Mouse (Mus musculus) testis, adult 2 months (tissue): ENCODE measurements at regions not wholly inside any gene's neighbourhood (a gene's known extent, or its start where the extent isn't known, plus 50 kb on each side); places are given as distances from the start of the nearest gene placed in this dataset.

Experiments
- H3K27ac ChIP-seq: fragments of 200-500 bp; 2 replicates; pipeline ENCODE4 v1.5.1; 2012; ENCODE audit warnings: low read depth, low read length; ENCODE audit not compliant: control insufficient read depth, insufficient read depth
- H3K27me3 ChIP-seq: fragments of 200-500 bp; 2 replicates; pipeline ENCODE4 v1.6.1; 2012; ENCODE audit warnings: mild to moderate bottlenecking, low read length, moderate library complexity; ENCODE audit not compliant: control insufficient read depth, insufficient read depth
- H3K36me3 ChIP-seq: fragments of 200-500 bp; 2 replicates; pipeline ENCODE4 v1.6.1; 2012; ENCODE audit warnings: mild to moderate bottlenecking, low read length; ENCODE audit not compliant: control insufficient read depth, insufficient read depth
- H3K4me1 ChIP-seq: fragments of 200-500 bp; 2 replicates; pipeline ENCODE4 v1.6.1; 2012; ENCODE audit warnings: low read length; ENCODE audit not compliant: control insufficient read depth, insufficient read depth
- H3K4me3 ChIP-seq: fragments of 200-500 bp; 2 replicates; pipeline ENCODE4 v1.5.1; 2012; ENCODE audit warnings: low read depth, mild to moderate bottlenecking, low read length, moderate library complexity, mixed read lengths; ENCODE audit not compliant: control insufficient read depth
- CTCF ChIP-seq: fragments of 200-500 bp; IDR thresholded peaks from 2 replicates; pipeline ENCODE4 v1.5.1; 2012; ENCODE audit warnings: low read depth, mild to moderate bottlenecking, inconsistent platforms, low read length, moderate library complexity; ENCODE audit not compliant: control insufficient read depth, insufficient read depth, insufficient replicate concordance
- POLR2A ChIP-seq: fragments of 200-500 bp; IDR thresholded peaks from 2 replicates; pipeline ENCODE4 v1.6.1; 2012; ENCODE audit warnings: low read depth, mild to moderate bottlenecking, inconsistent platforms, low read length, moderate library complexity; ENCODE audit not compliant: control insufficient read depth

DNA sequence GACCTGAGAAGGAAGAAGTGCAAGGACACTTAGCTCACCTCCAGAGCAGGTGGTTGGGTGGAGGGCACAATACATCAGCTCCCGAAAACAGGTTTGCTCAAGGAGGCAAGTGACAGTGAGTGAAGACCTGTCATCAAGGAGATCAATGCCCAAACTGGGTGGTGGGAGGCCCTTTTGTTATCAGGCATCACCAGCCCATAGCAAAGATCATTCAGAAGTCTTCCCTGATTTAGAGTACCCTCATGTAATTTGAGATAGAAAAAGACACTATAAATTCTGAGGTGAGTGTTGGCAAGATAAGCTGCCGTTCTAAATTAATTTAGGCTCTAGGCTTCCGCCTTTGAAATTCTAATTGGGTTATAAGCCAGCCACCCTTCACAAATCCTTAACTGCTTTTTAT lies 76.1 kb upstream of the Tmem164 start:
- TF ChIP-seq CTCF, result no peak
- no peak for TF ChIP-seq POLR2A
- no peak overlapping the region for H3K27ac ChIP-seq
- H3K36me3 ChIP-seq, result no peaks in the 10 kb centered on the region
- no peaks in the 10 kb centered on the region for H3K27me3 ChIP-seq
- no peak overlapping the region for H3K4me3 ChIP-seq
- no peaks in the 10 kb centered on the region for H3K4me1 ChIP-seq

DNA sequence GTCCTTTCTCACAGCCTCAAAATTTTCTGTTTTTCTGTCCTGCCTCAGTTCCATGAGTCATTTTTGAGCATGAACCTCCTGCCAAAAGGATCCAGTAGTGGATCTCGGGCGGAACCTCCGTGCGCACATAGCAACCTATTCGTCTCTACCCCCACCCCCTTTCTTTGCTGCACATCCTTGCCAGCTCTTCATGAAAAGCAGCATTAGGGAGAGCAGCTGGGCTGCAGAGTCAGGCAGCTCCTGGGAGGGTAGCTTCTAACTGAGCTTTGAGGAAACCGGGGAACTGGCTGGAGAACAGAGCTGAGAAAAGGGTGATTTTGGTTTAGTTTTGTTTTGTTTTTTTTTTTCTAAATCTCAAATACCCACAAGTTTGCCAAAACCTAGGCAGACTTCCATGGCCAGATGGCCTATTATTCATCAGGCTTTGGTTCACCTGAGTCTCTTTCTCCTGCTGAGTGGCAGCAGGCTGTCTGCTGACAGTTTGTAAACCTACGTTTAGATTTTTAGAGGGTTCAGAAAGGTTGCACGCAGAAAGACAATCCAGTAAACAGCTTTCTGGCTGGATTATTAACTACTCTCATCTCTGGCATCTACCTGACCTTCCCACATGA lies 74.5 kb upstream of the Tmem164 start:
- Histone ChIP-seq H3K4me3 (no peak overlapping the region), H3K27ac (no peak overlapping the region), H3K36me3 (no peaks in the 10 kb centered on the region), H3K4me1 (no peaks in the 10 kb centered on the region), H3K27me3 (no peaks in the 10 kb centered on the region)
- TF ChIP-seq POLR2A (no peak), CTCF (no peak)

DNA sequence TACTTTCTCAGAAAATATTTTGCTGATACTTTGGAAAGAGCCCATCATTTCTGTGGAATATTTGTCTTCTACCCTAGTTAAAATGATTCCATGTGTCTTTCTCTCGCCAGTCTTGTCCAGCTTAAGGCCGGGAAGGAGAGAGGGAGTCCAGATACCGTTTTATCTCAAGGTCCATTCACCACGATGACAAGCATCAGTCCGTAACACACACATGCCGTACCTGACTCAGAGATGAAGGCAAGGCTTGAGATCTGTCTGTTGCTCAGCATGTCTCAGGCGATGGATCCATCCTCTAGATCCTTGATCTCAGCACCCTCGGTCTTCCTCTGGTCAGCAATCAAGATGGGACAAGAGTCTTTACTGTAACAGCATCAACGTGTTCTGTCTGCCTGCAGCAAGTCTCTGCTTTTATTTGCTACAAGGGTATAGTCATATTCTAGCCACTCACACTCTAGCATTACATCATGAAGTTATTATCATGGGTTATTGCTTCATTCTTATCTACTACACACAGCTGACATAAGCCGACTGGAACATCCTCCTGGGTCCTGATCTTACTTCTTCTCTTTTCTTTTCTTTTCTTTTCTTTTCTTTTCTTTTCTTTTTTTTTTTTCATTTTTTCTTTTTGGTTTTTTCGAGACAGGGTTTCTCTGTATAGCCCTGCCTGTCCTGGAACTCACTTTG lies 64.9 kb upstream of the Tmem164 start:
- Histone ChIP-seq H3K27me3 (no peaks in the 10 kb centered on the region), H3K36me3 (no peaks in the 10 kb centered on the region), H3K4me1 (no peaks in the 10 kb centered on the region), H3K27ac (no peak overlapping the region), H3K4me3 (no peak overlapping the region)
- TF ChIP-seq CTCF (no peak), POLR2A (no peak)

DNA sequence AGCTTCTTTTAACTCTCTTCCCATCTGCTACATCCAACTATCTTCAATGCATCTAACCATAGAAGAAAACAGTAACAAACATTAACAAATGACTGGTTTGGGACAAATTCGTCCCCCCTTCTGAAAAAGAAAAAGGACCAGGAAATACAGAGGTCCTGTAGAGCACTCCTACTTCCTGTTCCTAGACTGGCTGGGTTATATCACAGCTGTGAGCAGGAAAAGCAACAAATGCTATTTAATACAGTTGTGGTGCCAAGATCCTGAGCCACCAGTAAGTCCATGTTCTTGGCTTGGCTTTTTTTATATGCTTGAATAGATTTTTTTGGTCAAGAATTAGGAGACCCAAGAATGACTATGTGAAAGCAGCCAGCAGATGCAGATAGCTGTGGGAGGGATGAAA lies 62.8 kb upstream of the Tmem164 start:
- no peak for TF ChIP-seq POLR2A
- no peak for TF ChIP-seq CTCF
- H3K36me3 ChIP-seq, result no peaks in the 10 kb centered on the region
- no peaks in the 10 kb centered on the region for H3K27me3 ChIP-seq
- H3K4me3 ChIP-seq, result no peak overlapping the region
- H3K4me1 ChIP-seq, result no peaks in the 10 kb centered on the region
- H3K27ac ChIP-seq, result no peak overlapping the region

DNA sequence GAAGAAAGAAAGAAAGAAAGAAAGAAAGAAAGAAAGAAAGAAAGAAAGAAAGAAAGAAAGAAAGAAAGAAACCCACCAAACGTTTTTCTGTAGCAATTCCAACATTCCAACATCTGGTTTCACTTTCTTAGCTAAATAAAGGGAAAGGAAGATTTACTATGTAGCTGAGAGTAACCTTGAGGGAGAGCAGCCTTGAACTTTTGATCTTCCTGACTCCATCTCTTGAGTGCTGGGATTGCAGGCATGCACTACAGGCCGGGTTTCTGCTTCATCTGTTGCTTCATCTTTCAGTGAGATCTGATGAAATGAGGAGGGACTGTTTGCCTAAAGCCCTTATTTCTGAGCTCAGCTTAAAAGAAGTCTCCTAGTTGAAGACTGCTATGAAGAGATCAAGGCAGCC lies 57.8 kb upstream of the Tmem164 start:
- Histone ChIP-seq H3K27ac (no peak overlapping the region), H3K27me3 (no peaks in the 10 kb centered on the region), H3K36me3 (no peaks in the 10 kb centered on the region), H3K4me3 (no peak overlapping the region), H3K4me1 (no peaks in the 10 kb centered on the region)
- TF ChIP-seq POLR2A, result no peak

DNA sequence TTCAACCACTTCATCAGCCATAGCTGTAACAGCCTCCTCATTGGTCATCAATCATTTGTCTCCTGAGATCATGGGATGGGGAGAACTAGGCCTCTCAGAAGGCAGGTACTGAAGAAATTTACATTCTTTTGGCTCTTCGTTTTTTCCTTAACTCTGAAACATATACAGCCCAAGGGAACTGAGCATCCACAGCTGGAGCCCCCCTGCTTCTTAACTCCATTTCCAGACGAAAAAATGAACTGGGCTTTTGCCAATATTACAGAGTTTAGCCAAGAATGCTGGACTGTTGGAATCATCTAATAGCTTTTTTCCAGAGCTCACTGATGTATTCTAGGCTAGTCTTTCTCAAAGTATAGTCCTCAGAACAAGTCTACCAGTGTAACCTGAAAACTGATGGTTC lies 57.3 kb upstream of the Tmem164 start:
- Histone ChIP-seq H3K4me1 (no peaks in the 10 kb centered on the region), H3K4me3 (no peak overlapping the region), H3K27ac (no peak overlapping the region), H3K36me3 (no peaks in the 10 kb centered on the region), H3K27me3 (no peaks in the 10 kb centered on the region)
- no peak for TF ChIP-seq POLR2A
- TF ChIP-seq CTCF, result no peak
